Comparison of ENCODE assay signal across 24 mouse cellular contexts in the genomic region with DNA sequence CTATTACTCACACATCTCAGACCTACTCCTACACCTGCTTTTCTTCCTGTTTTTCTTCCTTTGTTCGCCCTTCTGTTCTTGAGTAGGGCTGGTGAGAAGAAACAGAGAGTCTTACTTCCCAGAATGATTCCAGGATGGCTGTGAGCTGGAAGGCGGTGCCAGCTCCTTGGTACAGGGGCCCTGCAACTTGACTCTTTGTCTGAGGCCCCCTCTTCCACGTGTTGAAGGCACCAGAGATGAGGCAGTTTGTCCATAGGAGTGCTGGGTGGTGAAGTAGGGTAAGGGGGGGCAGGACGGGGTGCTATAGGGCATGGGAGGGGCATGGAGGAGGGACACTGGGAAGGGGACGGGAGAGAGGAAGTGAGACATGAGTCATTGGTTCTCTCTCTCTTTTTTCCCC.
"Had no signal": no experiment of that assay in that cellular context is flagged by ENCODE, and none has a peak within 500 bp of the region (broad histone marks: within the 10 kb centered on the region; RNA-seq: fewer than 3 reads in every experiment).

No protein-coding gene starts in this region.

- H3K9me3 ChIP-seq: heart, embryonic 10.5 days; heart, embryonic 13.5 days; heart, embryonic 15.5 days; limb, embryonic 13.5 days; limb, embryonic 15.5 days; liver, embryonic 12.5 days had no signal

- H3K36me3 ChIP-seq: heart, embryonic 10.5 days; heart, embryonic 13.5 days; heart, embryonic 15.5 days; limb, embryonic 13.5 days; limb, embryonic 15.5 days; liver, embryonic 12.5 days had no signal

- ATAC-seq: forebrain, postnatal 0 days; hindbrain, embryonic 16.5 days; intestine, embryonic 16.5 days; liver, embryonic 12.5 days had no signal

- DNase-seq: forebrain, postnatal 0 days; gastrocnemius, postnatal 14 days; gastrocnemius, postnatal 36 days; heart, adult 18-20 months; heart, postnatal 14 days; heart, postnatal 36 days; kidney, adult 11 months; kidney, adult 8-10 months; kidney, postnatal 14 days; kidney, postnatal 36 days; layer of hippocampus, adult 9-11 months; layer of hippocampus, postnatal 36 days; left cerebral cortex, postnatal 4 days had no signal

- H3K4me2 ChIP-seq: heart, embryonic 13.5 days; heart, embryonic 15.5 days; hindbrain, embryonic 14.5 days; limb, embryonic 13.5 days; limb, embryonic 15.5 days; liver, embryonic 12.5 days had no signal

- H3K9ac ChIP-seq: forebrain, postnatal 0 days; heart, embryonic 13.5 days; heart, embryonic 15.5 days; hindbrain, embryonic 14.5 days; limb, embryonic 13.5 days; limb, embryonic 15.5 days; liver, embryonic 12.5 days; liver, embryonic 14.5 days had no signal

- H3K4me1 ChIP-seq: heart, embryonic 10.5 days; heart, embryonic 13.5 days; heart, embryonic 15.5 days; limb, embryonic 13.5 days; limb, embryonic 15.5 days; liver, embryonic 12.5 days had no signal

- H3K27ac ChIP-seq: heart, embryonic 10.5 days; heart, embryonic 13.5 days; heart, embryonic 15.5 days; hindbrain, embryonic 14.5 days; kidney, postnatal 0 days; limb, embryonic 13.5 days; limb, embryonic 15.5 days; liver, embryonic 12.5 days; liver, embryonic 14.5 days had no signal

- H3K27me3 ChIP-seq: heart, embryonic 13.5 days; heart, embryonic 15.5 days; limb, embryonic 13.5 days; limb, embryonic 15.5 days; liver, embryonic 12.5 days had no signal

- H3K4me3 ChIP-seq: heart, embryonic 10.5 days; heart, embryonic 13.5 days; heart, embryonic 15.5 days; limb, embryonic 13.5 days; limb, embryonic 15.5 days; liver, embryonic 12.5 days had no signal
